Mouse (Mus musculus) retina, postnatal 7 days (tissue): ENCODE measurements at regions not wholly inside any gene's neighbourhood (a gene's known extent, or its start where the extent isn't known, plus 50 kb on each side); places are given as distances from the start of the nearest gene placed in this dataset.
A peak's percentile ranks its signal among the peaks of the same experiment; 100 is the strongest.

Source experiments
- DNase-seq: peaks from one replicate; pipeline ENCODE4 v3.0.0-alpha.2; 2012; ENCODE audit warnings: low read depth, low spot score

- DNase-seq = no peak
These were observed 179.7 kb upstream of the Cadm1 start for GRCm38 (mm10) chr9:47350301-47350700.

GRCm38 (mm10) chr9:47351036-47351435 is 178.9 kb upstream of the Cadm1 start:
- no peak for DNase-seq

GRCm38 (mm10) chr9:47353017-47353416 is 177.0 kb upstream of the Cadm1 start:
- no peak for DNase-seq

- DNase-seq = no peak
These were observed 176.0 kb upstream of the Cadm1 start for GRCm38 (mm10) chr9:47353972-47354371.

GRCm38 (mm10) chr9:47354423-47354822 is 175.6 kb upstream of the Cadm1 start:
- DNase-seq = no peak

GRCm38 (mm10) chr9:47354866-47355265 is 175.1 kb upstream of the Cadm1 start:
- DNase-seq = no peak

- peak; percentile 36 for DNase-seq
These were observed 172.1 kb upstream of the Cadm1 start for GRCm38 (mm10) chr9:47357756-47358399.

- DNase-seq = no peak
These were observed 171.6 kb upstream of the Cadm1 start for GRCm38 (mm10) chr9:47358400-47358767.

- DNase-seq = no peak
These were observed 166.9 kb upstream of the Cadm1 start for GRCm38 (mm10) chr9:47363086-47363485.

GRCm38 (mm10) chr9:47364762-47365161 is 165.2 kb upstream of the Cadm1 start:
- no peak for DNase-seq

- no peak for DNase-seq
These were observed 162.6 kb upstream of the Cadm1 start for GRCm38 (mm10) chr9:47367266-47367957.

GRCm38 (mm10) chr9:47368015-47368901 is 161.7 kb upstream of the Cadm1 start:
- DNase-seq = no peak

- no peak for DNase-seq
These were observed 157.7 kb upstream of the Cadm1 start for GRCm38 (mm10) chr9:47372296-47372695.

GRCm38 (mm10) chr9:47374086-47374485 is 155.9 kb upstream of the Cadm1 start:
- no peak for DNase-seq

- DNase-seq = no peak
These were observed 153.3 kb upstream of the Cadm1 start for GRCm38 (mm10) chr9:47376645-47377044.

GRCm38 (mm10) chr9:47378541-47378940 is 151.4 kb upstream of the Cadm1 start:
- DNase-seq = no peak

GRCm38 (mm10) chr9:47380361-47380760 is 149.6 kb upstream of the Cadm1 start:
- no peak for DNase-seq

- no peak for DNase-seq
These were observed 145.7 kb upstream of the Cadm1 start for GRCm38 (mm10) chr9:47384185-47384854.

- DNase-seq = no peak
These were observed 143.3 kb upstream of the Cadm1 start for GRCm38 (mm10) chr9:47386646-47387045.

GRCm38 (mm10) chr9:47387221-47387620 is 142.8 kb upstream of the Cadm1 start:
- DNase-seq = no peak

GRCm38 (mm10) chr9:47387716-47388300 is 142.2 kb upstream of the Cadm1 start:
- no peak for DNase-seq
